Mouse (Mus musculus): ENCODE results near the gene Tead1.

Gene Tead1

DNA sequence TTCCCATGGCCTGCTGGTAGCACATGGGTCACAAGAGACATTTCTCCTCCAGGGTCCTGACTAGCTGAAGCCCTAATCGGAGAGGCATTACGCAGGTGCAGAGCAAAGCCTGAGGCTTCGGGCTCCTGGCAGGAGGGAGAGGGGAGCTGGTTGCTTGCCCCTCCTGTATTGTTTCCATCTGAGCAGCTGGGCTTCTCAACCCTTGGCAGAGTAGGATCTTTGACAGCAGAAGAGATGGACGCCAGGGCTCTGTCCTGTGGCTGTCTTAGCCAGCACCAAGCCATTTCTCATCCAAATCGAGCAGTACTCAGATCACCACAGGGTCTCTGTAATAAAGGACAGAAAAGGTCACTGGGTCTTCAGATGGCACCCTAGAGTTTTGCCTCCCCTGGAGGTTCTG lies 97.6 kb downstream of the Tead1 start:
- DNase-seq (ENCODE audit: low spot score in 2 of 2): no peak

DNA sequence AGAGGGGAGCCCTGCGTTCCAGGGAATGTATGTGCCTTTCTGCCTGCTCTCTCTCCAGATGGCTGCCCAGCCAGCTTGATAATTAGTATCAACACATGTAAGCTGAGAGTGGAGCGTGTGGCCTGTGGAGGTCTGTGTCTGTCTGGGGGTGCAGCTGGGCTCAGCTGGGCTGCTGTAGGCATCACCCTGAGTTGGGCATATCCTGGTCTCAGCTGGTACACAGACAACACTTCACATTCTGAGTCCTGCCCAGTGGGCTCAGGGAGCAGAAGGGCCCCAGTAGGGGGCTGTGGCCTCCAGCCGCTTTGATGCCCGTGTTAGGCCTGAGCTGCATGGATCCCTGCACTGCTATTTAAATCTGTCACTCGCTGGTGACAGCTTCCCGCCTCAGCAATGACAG lies 100.5 kb downstream of the Tead1 start:
- DNase-seq (ENCODE audit: low spot score in 2 of 2): no peak

DNA sequence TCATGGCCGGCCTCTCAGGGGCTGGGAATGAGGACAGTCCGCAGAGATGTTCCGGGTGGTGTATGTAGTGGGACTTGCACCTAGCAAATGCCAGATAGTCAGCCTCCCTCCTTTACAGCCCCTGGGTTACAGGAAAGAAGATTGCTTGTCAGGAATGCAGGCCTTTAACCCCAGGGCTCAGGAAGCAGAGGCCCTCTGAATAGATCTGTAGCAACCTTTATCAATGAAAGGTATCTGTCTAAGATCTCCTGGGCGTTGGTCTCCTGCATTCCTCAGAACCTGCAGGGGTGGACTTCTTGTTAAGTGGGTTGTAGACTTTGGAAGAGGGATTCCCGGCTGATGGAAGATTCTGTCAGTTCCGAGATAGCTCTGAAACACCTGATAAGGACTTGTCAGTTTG lies 101.8 kb downstream of the Tead1 start:
- no peak for DNase-seq (ENCODE audit: low spot score in 2 of 2)

DNA sequence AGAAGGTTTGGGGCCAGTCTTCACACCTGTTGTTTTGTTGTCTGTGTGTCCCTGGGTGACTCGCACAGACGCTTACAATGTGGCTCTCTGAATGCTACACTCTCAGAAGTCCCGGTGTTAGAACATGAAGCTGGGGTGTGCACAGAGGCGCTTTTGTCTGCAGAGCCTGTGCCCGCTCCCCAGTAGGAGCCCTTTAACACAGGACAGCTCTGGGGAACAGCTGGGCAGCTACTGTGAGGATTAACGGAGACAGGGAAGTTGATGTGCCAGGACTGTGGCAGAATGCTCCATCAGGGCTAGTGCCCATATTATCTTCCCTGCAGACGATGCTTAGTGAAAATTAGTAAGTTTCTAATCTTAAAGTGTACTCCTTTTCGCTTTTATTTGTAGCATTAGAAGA lies 102.9 kb downstream of the Tead1 start:
- DNase-seq (ENCODE audit: low spot score in 2 of 2): no peak

DNA sequence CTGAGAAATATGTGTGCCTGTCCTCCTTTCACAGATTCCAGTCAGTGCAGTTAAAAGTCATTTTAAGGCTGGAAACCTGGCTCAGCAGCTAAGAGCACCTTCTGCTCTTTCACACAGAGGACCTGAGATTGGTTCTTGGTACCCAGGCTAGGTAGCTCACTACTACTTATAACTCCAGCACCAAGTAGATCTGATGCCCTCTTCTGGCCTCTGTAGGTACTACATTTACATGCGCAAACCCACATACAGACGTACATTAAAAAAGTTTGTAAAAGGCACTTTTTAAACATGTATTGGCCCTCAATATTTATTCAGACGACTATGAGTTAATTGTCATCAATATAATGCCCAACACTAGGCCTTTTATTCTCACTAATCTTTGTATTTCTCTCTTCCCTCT lies 105.2 kb downstream of the Tead1 start:
- DNase-seq (ENCODE audit: low spot score in 2 of 2): no peak

DNA sequence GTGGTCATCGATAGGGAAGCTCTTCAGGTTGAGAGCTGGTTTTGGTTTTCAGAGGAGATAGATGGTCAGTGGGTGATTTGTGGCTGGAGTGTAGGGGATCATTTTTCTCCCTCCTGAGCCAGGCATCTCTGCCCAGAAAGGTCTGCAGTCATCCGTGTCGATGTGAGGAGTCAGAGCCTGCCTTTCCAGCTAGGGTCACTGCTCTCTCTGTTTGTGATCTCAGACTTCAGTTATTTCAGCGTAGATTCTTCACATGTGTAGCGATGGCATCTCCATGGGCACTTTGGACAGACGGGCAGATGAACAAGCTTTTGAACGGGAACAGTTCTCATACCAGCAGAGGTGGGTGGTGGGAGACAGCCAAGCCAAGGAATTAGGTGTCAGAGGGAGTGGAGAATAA lies 106.2 kb downstream of the Tead1 start:
- DNase-seq (ENCODE audit: low spot score in 2 of 2): no peak

DNA sequence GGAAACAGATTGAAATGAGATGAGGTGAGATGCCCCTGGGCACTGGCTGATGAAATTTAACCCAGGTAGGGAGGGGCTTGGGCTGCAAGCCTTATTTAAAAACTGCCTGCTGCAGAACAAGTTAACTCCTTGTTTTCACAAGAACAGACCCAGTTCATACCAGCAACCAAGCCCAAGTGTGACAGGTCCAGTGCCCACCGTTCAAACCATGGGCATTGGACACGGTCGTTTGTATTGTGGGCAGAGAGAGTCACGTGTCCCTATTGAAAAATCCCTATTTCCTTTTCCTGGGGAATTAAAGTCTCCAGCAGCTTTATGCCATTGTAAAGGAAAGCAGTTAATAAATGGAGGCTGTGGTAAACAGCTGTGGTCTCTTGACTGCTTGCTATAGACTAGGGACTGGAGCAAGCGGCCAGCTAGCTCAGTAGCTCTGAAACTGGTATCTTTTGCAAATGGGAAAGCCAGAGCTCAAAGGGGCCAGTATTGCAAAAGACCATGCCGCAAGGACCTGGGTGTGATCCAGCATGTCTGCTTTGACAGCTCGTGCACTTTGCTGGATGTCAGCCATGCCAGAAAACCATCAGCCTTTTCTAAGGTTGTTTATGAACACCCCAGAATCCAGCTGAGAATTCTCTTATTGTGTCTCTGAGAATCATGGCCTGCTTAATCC lies 107.6 kb downstream of the Tead1 start:
- DNase-seq (ENCODE audit: low spot score in 2 of 2): no peak

DNA sequence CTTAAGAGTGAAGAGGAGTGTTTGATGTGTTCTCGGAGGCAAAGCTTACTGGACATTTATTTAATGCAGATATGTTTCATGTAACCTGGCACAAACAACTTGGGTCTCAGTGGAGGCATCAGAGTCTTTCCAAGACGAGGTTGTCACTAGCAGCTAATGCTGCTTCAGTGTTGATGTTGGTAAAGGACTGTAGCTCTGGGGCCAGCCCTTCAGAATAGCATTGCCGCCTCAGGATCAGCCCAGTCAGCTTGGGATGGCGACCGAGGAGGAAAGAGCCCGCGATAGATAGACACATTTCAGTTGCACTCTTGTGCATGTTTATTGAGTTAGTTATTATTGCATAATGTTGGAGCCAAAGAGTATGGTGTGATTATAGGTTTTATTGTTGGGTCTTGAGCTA lies 108.2 kb downstream of the Tead1 start:
- DNase-seq (ENCODE audit: low spot score in 2 of 2): no peak

DNA sequence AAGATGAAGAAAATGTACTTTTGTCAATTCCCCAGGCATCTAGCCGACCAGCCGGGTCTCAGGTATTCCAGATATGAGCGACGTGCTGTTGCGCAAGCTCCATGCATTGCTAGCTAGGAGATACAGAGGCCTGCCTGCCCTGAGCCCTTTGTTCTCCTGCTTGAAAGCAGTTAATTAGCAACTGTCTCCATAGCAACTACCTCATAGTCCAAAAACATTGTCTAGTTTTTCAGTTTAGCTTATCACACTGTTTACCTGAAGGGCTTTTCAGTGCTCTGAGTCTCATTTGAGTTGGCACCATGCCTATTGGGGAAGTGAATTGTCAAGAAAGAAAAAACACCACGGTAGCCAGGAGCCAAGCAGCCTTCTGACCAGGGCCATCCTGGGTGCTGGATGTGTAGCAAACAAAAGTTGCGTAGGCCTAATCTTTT lies 109.2 kb downstream of the Tead1 start:
- no peak for DNase-seq (ENCODE audit: low spot score in 2 of 2)

DNA sequence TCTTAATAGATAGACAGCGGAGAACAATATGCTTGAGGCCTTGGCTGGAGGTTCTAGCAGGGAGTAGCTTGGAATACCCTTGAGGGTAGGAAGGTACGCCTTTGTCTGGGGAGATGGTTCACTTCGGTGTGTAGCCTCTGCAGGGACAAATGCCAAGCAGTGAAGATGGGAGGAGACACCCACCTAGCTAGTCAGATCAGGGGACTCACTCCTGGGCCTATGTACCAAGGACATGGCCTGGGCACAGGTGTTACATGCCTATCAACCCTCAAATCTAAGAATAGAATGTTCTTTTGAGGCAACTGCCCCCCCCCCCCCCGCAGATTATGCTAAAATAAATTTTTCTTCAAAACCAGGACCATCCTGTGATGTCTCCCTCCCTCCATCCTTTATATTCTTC lies 110.6 kb downstream of the Tead1 start:
- DNase-seq (ENCODE audit: low spot score in 2 of 2): no peak

DNA sequence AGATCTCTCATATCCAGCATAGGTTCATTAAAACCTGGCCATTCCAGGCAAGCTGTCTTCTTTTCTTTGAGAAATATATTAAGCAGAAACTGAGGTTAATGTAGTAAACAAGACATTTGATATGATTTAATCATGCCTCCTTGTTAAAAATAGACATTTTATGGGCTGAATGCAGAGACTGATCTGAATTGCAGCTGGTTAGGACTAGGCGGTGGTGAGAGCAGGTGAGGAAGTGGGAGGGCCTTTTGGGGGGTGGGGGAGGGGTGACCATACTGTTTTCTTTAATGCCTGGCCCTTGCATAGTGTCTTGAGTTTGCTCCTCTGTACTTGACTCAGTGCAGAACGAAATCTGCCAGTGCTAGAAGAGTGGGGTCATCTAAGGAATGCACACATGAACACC lies 111.2 kb downstream of the Tead1 start:
- DNase-seq (ENCODE audit: low spot score in 2 of 2): no peak

DNA sequence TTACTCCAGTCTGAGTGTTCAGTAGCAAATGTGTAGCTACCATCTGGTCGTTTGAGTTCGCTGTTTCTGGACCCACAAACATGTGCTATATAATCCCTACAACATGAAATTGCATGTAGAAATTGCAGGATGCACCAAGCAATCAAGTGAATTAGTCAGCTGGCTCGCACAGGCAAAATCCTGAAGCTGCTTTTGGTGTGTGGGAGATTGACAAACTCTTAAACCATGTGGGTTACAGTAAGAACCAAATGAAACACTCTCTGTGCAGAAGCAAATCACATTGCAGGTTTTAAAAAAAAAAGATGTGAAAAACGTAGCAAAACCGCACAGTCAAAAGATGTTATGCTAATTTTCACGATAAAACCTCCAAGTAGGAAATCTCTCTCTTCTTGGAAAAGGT lies 113.6 kb downstream of the Tead1 start:
- peak; percentile 31 to 40 for DNase-seq (ENCODE audit: low spot score in 2 of 2)

DNA sequence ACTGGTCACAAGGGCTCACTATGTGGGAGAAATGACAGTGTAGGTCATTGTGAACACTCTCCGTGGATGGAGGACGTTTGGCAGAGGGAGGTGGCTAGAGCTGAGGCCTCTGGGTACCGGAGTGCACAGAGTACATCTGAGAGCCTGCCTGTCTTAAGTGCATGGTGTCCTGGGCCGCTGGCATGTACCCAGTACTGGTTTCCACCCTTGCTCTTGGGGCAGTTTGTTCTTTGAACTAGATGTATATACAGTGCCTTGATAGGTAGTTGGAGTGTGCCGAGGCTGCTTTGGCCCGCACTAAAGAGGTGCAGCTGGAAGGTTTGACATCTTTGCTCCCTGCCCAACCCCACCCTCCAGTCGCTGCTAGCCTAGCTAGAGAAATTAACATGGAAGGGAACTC lies 114.8 kb downstream of the Tead1 start:
- no peak for DNase-seq (ENCODE audit: low spot score in 2 of 2)

DNA sequence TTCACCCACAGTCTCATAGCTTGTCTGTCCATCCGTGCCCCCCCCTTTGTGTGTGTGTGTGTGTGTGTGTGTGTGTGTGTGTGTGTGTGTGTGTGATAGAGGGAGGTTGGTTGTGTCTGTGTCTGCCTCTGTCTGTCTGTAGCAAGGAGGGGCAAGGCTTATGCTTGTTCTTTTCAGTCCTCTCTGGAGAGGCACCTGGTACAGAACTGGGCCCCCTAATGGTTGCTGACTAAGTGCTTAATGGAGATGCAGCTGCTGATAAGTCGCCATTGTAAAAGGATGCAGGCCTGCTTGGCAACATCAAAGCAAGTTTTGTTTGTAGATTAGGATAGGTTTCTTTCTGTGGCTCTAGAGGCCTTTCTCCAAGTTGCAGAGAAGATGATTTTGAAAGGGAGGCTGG lies 115.4 kb downstream of the Tead1 start:
- no peak for DNase-seq (ENCODE audit: low spot score in 2 of 2)

DNA sequence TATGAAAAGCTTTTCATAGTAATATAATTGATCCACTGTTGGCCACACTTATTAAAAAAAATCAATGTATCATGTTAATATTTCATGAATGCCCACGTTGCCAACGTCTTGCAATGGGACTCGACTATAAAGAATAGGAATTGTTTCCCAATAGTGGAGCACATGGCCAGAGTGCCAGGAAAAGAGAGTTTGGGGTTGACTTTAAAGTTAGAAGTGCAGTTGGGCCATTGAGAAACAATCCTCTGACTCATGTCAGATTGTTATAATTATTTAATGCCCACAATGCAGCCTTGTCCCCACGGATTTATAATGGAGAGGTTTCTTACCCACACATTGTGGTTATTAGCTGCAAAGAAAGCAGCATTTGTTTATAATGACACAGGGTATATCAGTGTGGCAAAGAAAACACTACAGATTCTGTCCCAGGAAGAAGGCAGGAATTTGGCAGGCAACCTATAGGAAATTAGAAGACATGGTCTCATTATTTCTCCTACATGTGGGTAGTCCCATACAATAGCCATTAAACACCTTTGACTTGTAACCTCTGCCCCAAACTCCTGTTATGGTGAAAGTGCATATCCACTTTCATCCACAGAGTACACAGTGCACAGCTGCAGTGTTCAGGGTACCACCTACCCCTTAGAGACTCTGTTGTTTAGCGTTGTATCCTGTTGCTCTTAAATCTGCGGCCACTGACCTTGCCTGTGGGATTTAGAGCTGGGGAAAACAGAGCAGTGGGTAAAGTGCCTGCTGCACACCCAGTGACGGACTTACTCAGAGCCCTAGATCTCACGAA lies 118.6 kb downstream of the Tead1 start:
- no peak for DNase-seq (ENCODE audit: low spot score in 2 of 2)

DNA sequence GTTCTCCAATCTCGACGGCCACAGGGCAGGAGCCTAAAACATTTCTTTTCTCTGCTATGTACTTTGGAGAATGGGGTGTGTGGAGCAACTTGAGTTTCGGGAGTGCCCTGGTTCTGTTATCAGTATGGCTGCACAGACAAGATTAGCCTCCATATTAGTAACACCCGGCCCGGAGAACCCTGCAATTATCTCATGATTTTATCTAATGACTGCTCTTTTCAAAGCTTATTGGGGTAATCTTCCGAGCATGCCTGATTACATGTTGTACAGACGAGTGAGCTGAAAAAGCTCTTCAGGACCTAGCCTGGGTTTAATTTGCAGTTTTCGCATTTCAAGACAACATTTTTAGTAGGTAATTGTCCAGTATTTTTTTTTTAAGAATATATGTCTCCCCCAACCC lies 122.6 kb downstream of the Tead1 start:
- no peak for DNase-seq (ENCODE audit: low spot score in 2 of 2)

DNA sequence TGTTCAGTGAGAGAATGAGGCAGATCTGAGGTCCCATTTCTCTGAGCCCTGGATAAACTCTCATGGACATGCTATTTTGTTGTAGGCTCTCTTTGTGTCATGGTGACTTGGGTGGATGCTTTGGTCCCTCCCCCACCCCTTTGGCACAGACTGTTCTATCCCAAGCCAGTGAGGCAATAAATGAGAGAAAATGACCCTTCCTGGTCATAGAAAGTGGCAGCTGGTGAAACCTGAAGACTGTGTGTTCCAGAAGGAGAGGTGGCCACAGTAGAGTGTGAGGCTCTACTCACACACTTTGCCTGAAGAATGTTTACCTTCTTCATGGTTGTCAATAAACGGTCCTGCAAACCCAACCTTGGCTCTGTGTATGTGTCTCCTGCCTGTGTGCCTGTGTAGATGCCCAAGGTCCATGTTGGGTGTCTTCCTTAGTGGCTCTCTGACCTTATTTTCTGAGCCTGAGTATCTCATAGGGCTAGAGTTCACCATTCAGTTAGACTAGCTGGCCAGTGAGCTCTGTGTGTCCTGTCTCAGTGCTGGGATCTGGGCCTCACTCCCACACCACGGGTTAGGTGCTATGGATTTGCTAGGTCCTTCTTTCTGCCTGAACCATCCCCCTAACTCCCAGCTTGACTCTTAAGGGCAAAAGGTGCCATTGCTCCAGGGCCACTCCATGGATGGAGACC lies 127.7 kb downstream of the Tead1 start:
- no peak for DNase-seq (ENCODE audit: low spot score in 2 of 2)

DNA sequence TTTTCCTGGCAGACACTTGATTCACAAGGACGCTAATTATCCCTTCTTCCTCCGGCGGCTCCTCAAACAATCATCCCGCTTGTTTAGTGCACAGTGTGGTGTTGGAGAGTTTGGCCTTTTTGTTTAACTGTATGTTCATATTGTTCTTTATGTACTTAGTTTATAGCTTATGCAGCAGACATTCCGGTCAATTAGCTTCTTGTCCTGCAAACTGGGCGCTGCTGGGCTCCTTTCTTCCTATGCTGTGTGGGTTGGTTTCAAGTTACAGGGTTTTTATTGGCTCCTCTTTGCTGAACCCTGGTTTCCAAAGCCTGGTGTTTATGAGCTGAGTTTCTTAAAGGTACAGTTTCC lies 128.3 kb downstream of the Tead1 start:
- no peak for DNase-seq (ENCODE audit: low spot score in 2 of 2)

DNA sequence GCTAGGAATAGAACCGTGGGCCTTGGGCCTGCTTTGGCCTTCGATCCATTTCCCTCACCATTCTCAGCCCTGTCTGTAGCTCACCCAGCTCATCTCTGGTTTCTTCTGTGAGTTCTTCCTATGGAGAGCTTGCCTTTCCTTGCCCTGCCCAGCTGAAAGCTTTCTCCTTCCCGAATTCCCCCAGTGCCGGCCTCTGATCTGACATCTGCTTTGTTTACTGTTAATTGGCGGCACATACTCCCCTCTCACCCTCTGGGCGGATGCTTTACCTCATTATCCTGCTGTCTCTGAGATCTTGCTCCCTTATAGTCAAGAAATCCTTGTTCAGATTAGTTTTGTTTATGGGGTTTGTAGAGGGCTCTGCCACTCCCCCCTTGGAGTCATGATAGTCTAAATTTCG lies 131.6 kb downstream of the Tead1 start:
- no peak for DNase-seq (ENCODE audit: low spot score in 2 of 2)

DNA sequence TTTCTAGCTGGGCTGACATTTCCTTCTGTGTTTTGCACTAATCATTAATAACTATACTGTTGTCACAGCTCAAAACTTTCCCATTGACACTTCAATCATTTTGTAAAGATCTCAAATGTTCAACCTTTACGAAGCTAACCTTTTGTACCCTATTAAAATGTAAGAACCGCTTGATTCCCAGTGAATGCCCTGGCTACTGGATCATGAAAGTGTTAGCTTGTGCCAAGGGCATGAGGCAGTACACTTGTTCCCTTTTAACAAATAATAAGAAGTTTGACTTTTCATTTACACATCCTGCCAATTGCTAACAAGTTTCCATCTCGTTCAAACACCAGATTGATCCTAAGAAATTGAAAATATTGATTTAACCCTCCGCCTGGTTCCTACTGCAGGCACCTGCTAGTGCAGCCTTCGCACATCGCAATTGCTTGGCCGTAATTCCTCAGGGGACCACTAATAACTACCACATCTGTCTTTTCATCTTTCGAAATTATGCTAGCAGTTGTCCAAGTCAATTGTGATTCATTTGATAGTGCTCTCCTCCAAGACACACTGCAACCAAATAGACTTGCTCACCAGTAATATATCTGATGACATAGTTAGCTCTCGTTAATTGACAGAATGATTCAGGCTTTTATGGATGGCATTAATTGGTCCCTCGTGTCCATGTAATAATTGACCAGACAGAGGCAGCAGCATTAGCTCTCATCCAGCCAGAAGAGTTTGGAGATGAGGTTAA lies 133.1 kb downstream of the Tead1 start:
- DNase-seq (ENCODE audit: low spot score in 2 of 2): no peak

DNA sequence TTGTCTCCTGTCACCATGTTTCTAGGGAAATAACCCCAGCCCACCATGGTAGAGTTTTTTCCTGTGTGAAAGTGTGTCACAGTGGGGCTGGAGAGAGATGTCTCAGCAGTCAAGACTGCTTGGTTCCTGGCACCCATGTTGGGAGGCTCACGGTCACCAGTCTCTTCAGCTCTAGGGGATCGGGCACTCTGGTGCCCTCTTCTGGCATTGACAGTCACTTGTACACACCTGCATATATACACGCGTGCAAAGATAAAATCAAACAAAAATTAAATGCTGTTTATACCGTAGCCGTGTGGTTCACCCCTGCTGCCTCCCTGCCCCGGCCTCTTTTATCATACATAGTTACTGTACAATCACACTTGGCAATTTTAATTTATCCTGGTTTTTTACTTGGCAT lies 134.0 kb downstream of the Tead1 start:
- DNase-seq (ENCODE audit: low spot score in 2 of 2): no peak

DNA sequence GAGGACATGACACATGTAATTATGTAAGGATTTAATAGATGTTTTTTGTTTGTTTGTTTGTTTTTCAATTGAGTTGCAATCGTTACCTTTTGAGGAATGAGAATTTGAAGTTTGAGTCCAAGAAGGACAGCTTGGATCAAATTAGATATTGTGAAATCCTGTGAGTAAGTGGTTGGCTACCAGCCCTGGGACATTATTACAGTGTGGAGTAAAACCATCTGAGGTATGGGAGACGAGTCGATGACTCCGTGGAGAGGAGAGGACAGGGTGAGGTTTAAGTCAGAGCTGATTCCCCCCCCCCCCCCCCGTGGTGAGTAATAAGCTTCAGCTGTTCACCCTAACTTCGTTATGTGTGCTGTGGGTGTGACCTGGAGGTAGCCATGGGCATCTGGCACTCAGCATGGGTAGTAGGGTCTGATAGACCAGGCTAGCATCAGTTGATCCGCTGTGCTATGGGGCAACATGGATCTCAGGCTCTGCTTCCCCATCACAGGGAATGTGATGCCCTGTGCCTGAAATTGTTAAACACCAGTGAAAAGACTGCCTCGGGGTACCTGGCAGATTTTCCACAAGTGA lies 134.7 kb downstream of the Tead1 start:
- DNase-seq (ENCODE audit: low spot score in 2 of 2): no peak

Measured in right cerebral cortex, adult 2 months (tissue).